Mouse (Mus musculus) liver, embryonic 13.5 days (tissue): ENCODE results near the gene Gata5. TPM values are rescaled to one million over a fixed set of nuclear protein-coding genes. Genes with fewer than 3 reads are reported as not detected.
A peak's percentile ranks its signal among the peaks of the same experiment; 100 is the strongest.

ENCODE experiments used
- ATAC-seq: fragments of 200-750 bp; cut with Nextera tagmentation; 2 replicates; pipeline ENCODE4 v1.8.0; 2017; ENCODE audit warnings: low read depth, mild to moderate bottlenecking, moderate number of reproducible peaks, moderate library complexity
- DNase-seq: peaks from one replicate; pipeline ENCODE4 v3.0.0; 2022
- H3K27ac ChIP-seq: fragments of 300-500 bp; sonication (generic); 2 replicates; pipeline ENCODE4 v1.5.1; 2015; ENCODE audit warnings: moderate library complexity, mild to moderate bottlenecking, inconsistent platforms
- H3K27me3 ChIP-seq: fragments of 300-500 bp; sonication (generic); 2 replicates; pipeline ENCODE4 v1.6.1; 2015; ENCODE audit warnings: mild to moderate bottlenecking, inconsistent platforms
- H3K36me3 ChIP-seq: fragments of 300-500 bp; sonication (generic); 2 replicates; pipeline ENCODE4 v1.6.1; 2015; ENCODE audit warnings: mild to moderate bottlenecking, inconsistent platforms
- H3K4me1 ChIP-seq: fragments of 300-500 bp; sonication (generic); replicated peaks from 2 replicates; pipeline ENCODE4 v1.6.1; 2015; ENCODE audit warnings: inconsistent platforms
- H3K4me2 ChIP-seq: fragments of 300-500 bp; sonication (generic); 2 replicates; pipeline ENCODE4 v1.6.1; 2015; ENCODE audit warnings: inconsistent platforms, mild to moderate bottlenecking, moderate library complexity
- H3K4me3 ChIP-seq: fragments of 300-500 bp; sonication (generic); replicated peaks from 2 replicates; pipeline ENCODE4 v1.5.1; 2015; ENCODE audit warnings: mild to moderate bottlenecking, inconsistent platforms
- H3K9ac ChIP-seq: fragments of 300-500 bp; sonication (generic); 2 replicates; pipeline ENCODE4 v1.6.1; 2015; ENCODE audit warnings: mild to moderate bottlenecking, inconsistent platforms
- H3K9me3 ChIP-seq: fragments of 300-500 bp; sonication (generic); replicated peaks from 2 replicates; pipeline ENCODE4 v1.6.1; 2016; ENCODE audit warnings: inconsistent platforms
- WGBS: fragments of 180-500 bp; shearing (Covaris S2); methylation state at CpG from one replicate; pipeline ENCODE4 v1.1.7; 2015; ENCODE audit not compliant: insufficient replicate concordance; 5-methylcytosine and 5-hydroxymethylcytosine counted together
- polyA plus RNA-seq: library from polyadenylated mRNA; unstranded; fragments of >200 nt; fragmentation: Nextera tagmentation; extraction: Ambion mirVana; gene quantifications from 2 replicates; pipeline ENCODE4 v1.2.1, GENCODE M21; 2015

Gene Gata5
- 0.76 and 0.90 TPM in 2 replicates for polyA plus RNA-seq

GRCm38 (mm10) chr2:180334551-180334986, at the start of gene Gata5:
TSS of gene Gata5 (minus strand) at chr2:180334699.
- no peaks in the 10 kb centered on the region for H3K9me3 ChIP-seq
- DNase-seq = no peak
- peak within 1 kb of the TSS; percentile 52 for H3K4me2 ChIP-seq
- H3K27ac ChIP-seq = 0 out of 2 replicates have a peak within 1 kb of the TSS, but pooled peaks have one; percentile 29
- WGBS = 1% methylated on average over 33 of the region's 33 CpGs
- no peaks in the 10 kb centered on the region for H3K4me1 ChIP-seq
- peaks cover 76% of the 10 kb centered on the region for H3K27me3 ChIP-seq
- peak; percentile 59 for ATAC-seq
- H3K36me3 ChIP-seq = no peaks in the 10 kb centered on the region
- H3K4me3 ChIP-seq = peak within 1 kb of the TSS; percentile 46
- H3K9ac ChIP-seq = peak within 1 kb of the TSS; percentile 45

DNA sequence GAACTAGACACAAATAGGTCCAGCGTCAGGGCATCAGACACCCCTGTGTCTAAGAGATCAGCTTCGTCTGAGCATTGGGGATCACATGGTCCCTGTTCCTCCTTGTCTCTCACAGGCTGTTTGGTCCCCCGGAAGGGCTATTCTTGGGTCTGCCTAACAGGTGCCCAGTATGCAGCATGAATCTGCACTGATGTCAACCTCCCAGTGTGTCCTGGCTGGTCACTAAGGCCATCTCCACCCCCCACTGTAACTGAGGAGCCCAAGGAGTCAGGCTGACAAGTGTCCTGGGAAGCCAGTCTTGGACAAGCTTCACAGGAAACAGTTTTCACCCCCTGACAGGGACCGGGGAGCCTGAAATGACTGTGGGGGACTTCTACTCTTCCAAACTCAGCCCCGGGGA, 42.2 kb upstream of the Gata5 start:
- Histone ChIP-seq H3K4me3 (no peak overlapping the region), H3K9me3 (no peaks in the 10 kb centered on the region), H3K27ac (no peak overlapping the region), H3K4me2 (no peak overlapping the region), H3K4me1 (no peaks in the 10 kb centered on the region), H3K27me3 (no peaks in the 10 kb centered on the region), H3K36me3 (no peaks in the 10 kb centered on the region), H3K9ac (no peak overlapping the region)
- ATAC-seq (no peak), DNase-seq (no peak)
- WGBS = 63% methylated on average over 5 of the region's 5 CpGs

GRCm38 (mm10) chr2:180373256-180373655, 38.8 kb upstream of the Gata5 start:
- WGBS = 62% methylated on average over 10 of the region's 10 CpGs
- Histone ChIP-seq H3K36me3 (no peaks in the 10 kb centered on the region), H3K9me3 (no peaks in the 10 kb centered on the region), H3K27me3 (no peaks in the 10 kb centered on the region), H3K4me1 (no peaks in the 10 kb centered on the region), H3K4me2 (no peak overlapping the region), H3K27ac (no peak overlapping the region), H3K9ac (no peak overlapping the region), H3K4me3 (no peak overlapping the region)
- ATAC-seq = no peak
- no peak for DNase-seq

DNA sequence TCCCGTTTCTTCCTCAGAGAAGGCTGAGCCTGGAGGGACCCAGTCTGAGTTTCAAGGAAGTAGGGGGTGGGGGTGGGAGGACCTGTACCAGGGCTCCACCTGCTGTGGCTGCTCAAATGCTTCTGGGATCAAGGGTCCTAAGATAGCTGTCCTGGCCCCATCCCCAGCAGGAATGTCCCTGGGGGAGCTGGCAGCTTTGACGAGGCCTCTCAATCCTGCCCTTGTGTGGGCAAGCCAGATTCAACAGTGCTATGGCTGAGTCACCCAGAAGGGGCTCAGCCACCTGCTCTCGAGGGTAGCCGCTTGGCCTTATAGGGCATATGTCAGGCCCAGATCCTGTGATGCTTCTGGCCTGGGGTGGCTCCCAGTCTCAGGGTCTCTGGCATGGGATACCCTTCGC, 33.9 kb upstream of the Gata5 start:
- ATAC-seq (no peak), DNase-seq (no peak)
- Histone ChIP-seq H3K4me3 (no peak overlapping the region), H3K36me3 (no peaks in the 10 kb centered on the region), H3K4me2 (no peak overlapping the region), H3K4me1 (no peaks in the 10 kb centered on the region), H3K9me3 (no peaks in the 10 kb centered on the region), H3K27ac (no peak overlapping the region), H3K27me3 (no peaks in the 10 kb centered on the region), H3K9ac (no peak overlapping the region)
- 51% methylated on average over 5 of the region's 5 CpGs for WGBS

DNA sequence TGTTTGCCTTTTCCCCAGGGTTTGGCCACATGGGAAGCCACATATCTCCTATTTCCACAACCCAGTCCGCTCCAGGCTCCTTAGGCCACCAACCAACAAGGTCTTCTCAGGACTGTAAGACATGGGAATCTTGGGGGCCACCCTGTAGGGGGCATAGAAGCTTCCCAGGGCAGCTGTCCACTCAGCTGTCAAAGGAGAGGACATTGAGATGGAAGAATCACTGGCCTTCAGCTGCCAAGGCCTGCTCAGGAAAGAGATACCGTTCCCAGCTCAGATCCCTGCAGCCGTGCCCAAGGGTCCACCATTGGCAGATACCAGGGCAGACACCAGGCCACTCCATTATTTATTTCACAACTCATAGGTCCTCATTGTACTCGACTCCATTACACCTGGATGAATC, 32.9 kb upstream of the Gata5 start:
- no peak overlapping the region for H3K27ac ChIP-seq
- no peak overlapping the region for H3K4me3 ChIP-seq
- H3K36me3 ChIP-seq = no peaks in the 10 kb centered on the region
- H3K4me2 ChIP-seq = no peak overlapping the region
- H3K9ac ChIP-seq = no peak overlapping the region
- DNase-seq = no peak
- H3K4me1 ChIP-seq = no peaks in the 10 kb centered on the region
- no peaks in the 10 kb centered on the region for H3K9me3 ChIP-seq
- ATAC-seq = no peak
- H3K27me3 ChIP-seq = no peaks in the 10 kb centered on the region
- 45% methylated on average over 4 of the region's 4 CpGs for WGBS

GRCm38 (mm10) chr2:180363434-180363720, 28.9 kb upstream of the Gata5 start:
- Histone ChIP-seq H3K27me3 (no peaks in the 10 kb centered on the region), H3K4me1 (no peaks in the 10 kb centered on the region), H3K4me3 (no peak overlapping the region), H3K9ac (no peak overlapping the region), H3K36me3 (no peaks in the 10 kb centered on the region), H3K4me2 (no peak overlapping the region), H3K9me3 (no peaks in the 10 kb centered on the region), H3K27ac (no peak overlapping the region)
- ATAC-seq (no peak), DNase-seq (no peak)
- WGBS = 58% methylated on average over 3 of the region's 3 CpGs

- no peak for ATAC-seq
- H3K27me3 ChIP-seq = no peaks in the 10 kb centered on the region
- H3K9me3 ChIP-seq = no peaks in the 10 kb centered on the region
- no peaks in the 10 kb centered on the region for H3K4me1 ChIP-seq
- WGBS = 56% methylated on average over 7 of the region's 7 CpGs
- H3K4me2 ChIP-seq = no peak overlapping the region
- H3K4me3 ChIP-seq = no peak overlapping the region
- no peak overlapping the region for H3K9ac ChIP-seq
- no peaks in the 10 kb centered on the region for H3K36me3 ChIP-seq
- no peak for DNase-seq
- no peak overlapping the region for H3K27ac ChIP-seq
Observed at GRCm38 (mm10) chr2:180362585-180363433, 28.3 kb upstream of the Gata5 start.

DNA sequence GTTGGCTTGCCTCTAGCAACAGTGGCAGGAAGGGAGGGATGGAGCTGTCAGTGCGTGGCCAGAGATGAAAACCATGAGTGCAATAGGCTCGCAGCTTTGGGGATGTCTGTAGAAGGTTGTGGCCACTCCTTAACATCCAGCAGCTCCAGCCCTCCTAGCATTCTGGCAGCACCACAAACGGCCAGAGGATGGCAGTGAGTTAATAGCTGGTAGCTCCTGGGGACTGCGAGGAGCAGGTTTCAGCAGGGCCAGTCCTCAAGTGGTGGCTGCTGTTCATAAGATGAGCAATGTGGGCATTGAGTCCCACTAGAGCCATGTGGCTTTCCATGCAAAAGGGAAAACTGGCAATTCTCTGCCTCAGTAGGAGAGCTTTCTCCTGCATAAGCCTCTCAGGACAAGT, 24.6 kb upstream of the Gata5 start:
- DNase-seq = no peak
- no peak overlapping the region for H3K4me3 ChIP-seq
- H3K36me3 ChIP-seq = no peaks in the 10 kb centered on the region
- no peak overlapping the region for H3K9ac ChIP-seq
- no peaks in the 10 kb centered on the region for H3K9me3 ChIP-seq
- 0 out of 2 replicates have a peak, but pooled peaks cover 3% of the 10 kb centered on the region for H3K27me3 ChIP-seq
- H3K4me2 ChIP-seq = no peak overlapping the region
- no peaks in the 10 kb centered on the region for H3K4me1 ChIP-seq
- WGBS = 8% methylated on average over 4 of the region's 4 CpGs
- H3K27ac ChIP-seq = no peak overlapping the region
- no peak for ATAC-seq

DNA sequence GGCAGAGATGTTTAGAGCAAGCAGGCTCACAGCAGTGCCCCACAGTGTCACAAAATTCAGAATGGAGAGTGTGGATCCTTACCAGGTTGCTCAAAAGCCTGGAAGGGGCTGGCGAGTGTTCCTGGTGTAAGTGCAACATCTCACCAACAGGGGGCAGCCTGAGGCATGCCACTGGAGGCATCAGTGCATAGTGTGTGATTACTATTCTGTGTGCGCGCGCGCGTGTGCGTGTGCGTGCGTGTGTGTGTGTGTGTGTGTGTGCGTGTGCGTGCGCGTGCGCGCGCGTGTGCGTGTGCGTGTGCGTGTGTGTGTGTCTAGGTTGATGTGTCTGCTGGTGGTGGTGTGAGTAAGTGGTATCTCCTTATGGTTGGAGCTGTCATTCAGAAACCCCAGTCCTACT, 18.8 kb upstream of the Gata5 start:
- DNase-seq (no peak), ATAC-seq (no peak)
- H3K9me3 ChIP-seq = no peaks in the 10 kb centered on the region
- 33% methylated on average over 20 of the region's 20 CpGs for WGBS
- no peak overlapping the region for H3K4me3 ChIP-seq
- H3K4me2 ChIP-seq = no peak overlapping the region
- H3K27ac ChIP-seq = no peak overlapping the region
- no peaks in the 10 kb centered on the region for H3K4me1 ChIP-seq
- H3K36me3 ChIP-seq = no peaks in the 10 kb centered on the region
- H3K9ac ChIP-seq = no peak overlapping the region
- 0 out of 2 replicates have a peak, but pooled peaks cover 3% of the 10 kb centered on the region for H3K27me3 ChIP-seq

GRCm38 (mm10) chr2:180350700-180351099, 16.2 kb upstream of the Gata5 start:
- no peak overlapping the region for H3K9ac ChIP-seq
- WGBS = 52% methylated on average over 2 of the region's 2 CpGs
- H3K4me1 ChIP-seq = peaks cover 3% of the 10 kb centered on the region; the same call in 1 of the 2 replicates
- no peak overlapping the region for H3K27ac ChIP-seq
- DNase-seq = no peak
- no peak overlapping the region for H3K4me3 ChIP-seq
- H3K36me3 ChIP-seq = no peaks in the 10 kb centered on the region
- H3K4me2 ChIP-seq = no peak overlapping the region
- ATAC-seq = no peak
- 0 out of 2 replicates have a peak, but pooled peaks cover 3% of the 10 kb centered on the region for H3K27me3 ChIP-seq
- no peaks in the 10 kb centered on the region for H3K9me3 ChIP-seq

- Histone ChIP-seq H3K9ac (no peak overlapping the region), H3K9me3 (no peaks in the 10 kb centered on the region), H3K4me3 (no peak overlapping the region), H3K27me3 (no peaks in the 10 kb centered on the region), H3K36me3 (no peaks in the 10 kb centered on the region), H3K4me2 (no peak overlapping the region), H3K4me1 (peaks cover 7% of the 10 kb centered on the region), H3K27ac (no peak overlapping the region)
- ATAC-seq (peak; percentile 47), DNase-seq (peak; percentile 59)
- WGBS = 26% methylated on average over 9 of the region's 9 CpGs
Observed at GRCm38 (mm10) chr2:180346820-180347497, 12.5 kb upstream of the Gata5 start.
